ENCODE assay signal across 7 mouse cellular contexts in genomic region chr4:134930190-134930589, GRCm38 (mm10). TPM values are rescaled to one million over a fixed set of nuclear protein-coding genes. Genes with fewer than 3 reads are reported as not detected.
DNase-seq lines count a peak whose midpoint lies in the region; ATAC-seq and TF ChIP-seq lines count a peak whose summit lies in the region.

No protein-coding gene starts in this region.

- no peak overlapping the region for H3K9ac ChIP-seq in neural tube, embryonic 11.5 days (ENCODE audit: low read length)
- H3K9ac ChIP-seq in forebrain, embryonic 12.5 days, result peak overlapping the region; percentile 39; the same call in 1 of the 2 replicates
- no peak overlapping the region for H3K9ac ChIP-seq in limb, embryonic 14.5 days (ENCODE audit: low read depth, low read length, severe bottlenecking)
- peak overlapping the region; percentile 33; the same call in 1 of the 2 replicates for H3K9ac ChIP-seq in stomach, embryonic 16.5 days (ENCODE audit: low read length)

- H3K4me2 ChIP-seq in neural tube, embryonic 11.5 days (ENCODE audit: low read depth), result peak overlapping the region; percentile 92
- peak overlapping the region; percentile 82 for H3K4me2 ChIP-seq in forebrain, embryonic 12.5 days
- H3K4me2 ChIP-seq in limb, embryonic 14.5 days (replicated peaks; ENCODE audit: low read depth, low read length, severe bottlenecking), result peak overlapping the region; percentile 54
- peak overlapping the region; percentile 56 for H3K4me2 ChIP-seq in stomach, embryonic 16.5 days (ENCODE audit: low read depth, low read length)

- H3K36me3 ChIP-seq in neural tube, embryonic 11.5 days (ENCODE audit: control insufficient read depth, insufficient read depth, low read length), result peaks cover 11% of the 10 kb centered on the region; the same call in 1 of the 2 replicates
- H3K36me3 ChIP-seq in forebrain, embryonic 12.5 days (replicated peaks), result peaks cover 55% of the 10 kb centered on the region
- H3K36me3 ChIP-seq in limb, embryonic 14.5 days (ENCODE audit: control insufficient read depth, insufficient read depth, low read length), result peaks cover 60% of the 10 kb centered on the region
- H3K36me3 ChIP-seq in stomach, embryonic 16.5 days (ENCODE audit: control insufficient read depth, insufficient read depth, low read length), result peaks cover 20% of the 10 kb centered on the region; the same call in 1 of the 2 replicates

- no peak for TF ChIP-seq POLR2A in limb, embryonic 14.5 days (IDR thresholded peaks at IDR 0.05; ENCODE audit: borderline replicate concordance, extremely low read depth, insufficient read depth, insufficient read length)

- 32% methylated on average over 9 of the region's 9 CpGs for WGBS in neural tube, embryonic 11.5 days
- 32% methylated on average over 9 of the region's 9 CpGs for WGBS in forebrain, embryonic 12.5 days
- WGBS in limb, embryonic 14.5 days, result 25% methylated on average over 9 of the region's 9 CpGs
- 23% methylated on average over 9 of the region's 9 CpGs for WGBS in stomach, embryonic 16.5 days

- H3K4me1 ChIP-seq in neural tube, embryonic 11.5 days (ENCODE audit: control insufficient read depth, insufficient read depth, low read length), result peaks cover 4% of the 10 kb centered on the region; the same call in 1 of the 2 replicates
- H3K4me1 ChIP-seq in forebrain, embryonic 12.5 days, result peaks cover 34% of the 10 kb centered on the region
- peaks cover 13% of the 10 kb centered on the region for H3K4me1 ChIP-seq in limb, embryonic 14.5 days (ENCODE audit: control insufficient read depth, insufficient read depth, low read length)
- peaks cover 17% of the 10 kb centered on the region for H3K4me1 ChIP-seq in stomach, embryonic 16.5 days (ENCODE audit: control insufficient read depth, insufficient read depth, low read length)

- H3K4me3 ChIP-seq in neural tube, embryonic 11.5 days (ENCODE audit: low read depth, low read length), result peak overlapping the region; percentile 91
- peak overlapping the region; percentile 96 for H3K4me3 ChIP-seq in forebrain, embryonic 12.5 days (replicated peaks)
- H3K4me3 ChIP-seq in limb, embryonic 14.5 days (replicated peaks; ENCODE audit: low read length), result peak overlapping the region; percentile 97
- peak overlapping the region; percentile 78 for H3K4me3 ChIP-seq in stomach, embryonic 16.5 days (replicated peaks; ENCODE audit: low read length)

- no peak for ATAC-seq in neural tube, embryonic 11.5 days (ENCODE audit: insufficient read depth, low FRiP score, low TSS enrichment)
- 0 out of 2 replicates have a peak, but pooled peaks have one; percentile 15 for ATAC-seq in forebrain, embryonic 12.5 days (ENCODE audit: low FRiP score)
- ATAC-seq in limb, embryonic 14.5 days (ENCODE audit: low FRiP score, low read depth), result no peak
- no peak for ATAC-seq in stomach, embryonic 16.5 days (ENCODE audit: insufficient read depth, low FRiP score)

- no peaks in the 10 kb centered on the region for H3K27me3 ChIP-seq in neural tube, embryonic 11.5 days (ENCODE audit: control insufficient read depth, insufficient read depth, low read length)
- H3K27me3 ChIP-seq in forebrain, embryonic 12.5 days, result no peaks in the 10 kb centered on the region
- no peaks in the 10 kb centered on the region for H3K27me3 ChIP-seq in limb, embryonic 14.5 days (ENCODE audit: control insufficient read depth, insufficient read depth, low read length)
- H3K27me3 ChIP-seq in stomach, embryonic 16.5 days (ENCODE audit: control insufficient read depth, insufficient read depth, low read length), result no peaks in the 10 kb centered on the region

- no peaks in the 10 kb centered on the region for H3K9me3 ChIP-seq in neural tube, embryonic 11.5 days (ENCODE audit: control insufficient read depth, low read length)
- no peaks in the 10 kb centered on the region for H3K9me3 ChIP-seq in forebrain, embryonic 12.5 days
- H3K9me3 ChIP-seq in limb, embryonic 14.5 days (ENCODE audit: control insufficient read depth, low read length), result no peaks in the 10 kb centered on the region
- H3K9me3 ChIP-seq in stomach, embryonic 16.5 days (replicated peaks; ENCODE audit: control insufficient read depth, low read length), result no peaks in the 10 kb centered on the region

- no peak for DNase-seq in neural tube, embryonic 11.5 days (ENCODE audit: low spot score)
- no peak for DNase-seq in neural tube, embryonic 10.5 days (ENCODE audit: extremely low spot score, low spot score)
- DNase-seq in limb, embryonic 14.5 days (ENCODE audit: low spot score), result no peak
- no peak for DNase-seq in urinary bladder, adult 18-20 months (ENCODE audit: low spot score in 2 of 2)
- DNase-seq in left cerebral cortex, adult 8-10 months (ENCODE audit: low spot score in 2 of 2), result no peak

- no peak overlapping the region for H3K27ac ChIP-seq in neural tube, embryonic 11.5 days (ENCODE audit: low read depth, low read length)
- H3K27ac ChIP-seq in forebrain, embryonic 12.5 days, result peak overlapping the region; percentile 57; the same call in 1 of the 2 replicates
- no peak overlapping the region for H3K27ac ChIP-seq in limb, embryonic 14.5 days (replicated peaks; ENCODE audit: low read depth, low read length)
- peak overlapping the region; percentile 60 for H3K27ac ChIP-seq in stomach, embryonic 16.5 days (ENCODE audit: low read length)

RNA-seq across cellular contexts. Expression of gene Syf2, which starts 0.5 kb away (rescaled TPM):
- polyA plus RNA-seq in neural tube, embryonic 11.5 days (2014; fragmentation: Nextera tagmentation; extraction: Ambion mirVana), result 64.1 and 73.0 TPM in 2 replicates
- polyA plus RNA-seq in forebrain, embryonic 12.5 days (2016; fragmentation: Nextera tagmentation; extraction: Ambion mirVana), result 77.9 and 83.6 TPM in 2 replicates
- 41.4 and 64.5 TPM in 2 replicates for polyA plus RNA-seq in limb, embryonic 14.5 days (2012; rRNA removed)
- 64.3 and 69.1 TPM in 2 replicates for polyA plus RNA-seq in limb, embryonic 14.5 days (2014; fragmentation: Nextera tagmentation; extraction: Ambion mirVana)
- 69.6 and 71.9 TPM in 2 replicates for polyA plus RNA-seq in stomach, embryonic 16.5 days (2015; fragmentation: Nextera tagmentation; extraction: Ambion mirVana)
- total RNA-seq in left cerebral cortex, adult 8-10 months (2022), result 10 to 100 TPM; 48.4 to 62.7 (median 56.9) TPM

RNA-seq across cellular contexts. Expression of gene Rsrp1, which starts 6.8 kb away (rescaled TPM):
- 340 and 349 TPM in 2 replicates for polyA plus RNA-seq in neural tube, embryonic 11.5 days (2014; fragmentation: Nextera tagmentation; extraction: Ambion mirVana)
- polyA plus RNA-seq in forebrain, embryonic 12.5 days (2016; fragmentation: Nextera tagmentation; extraction: Ambion mirVana), result 478 and 490 TPM in 2 replicates
- polyA plus RNA-seq in limb, embryonic 14.5 days (2012; rRNA removed), result 627 and 690 TPM in 2 replicates
- polyA plus RNA-seq in limb, embryonic 14.5 days (2014; fragmentation: Nextera tagmentation; extraction: Ambion mirVana), result 416 and 463 TPM in 2 replicates
- 511 and 534 TPM in 2 replicates for polyA plus RNA-seq in stomach, embryonic 16.5 days (2015; fragmentation: Nextera tagmentation; extraction: Ambion mirVana)
- total RNA-seq in left cerebral cortex, adult 8-10 months (2022), result 100 to 1,000 TPM; 218 to 302 (median 272) TPM

RNA-seq across cellular contexts. Expression of gene Tmem50a, which starts 15.4 kb away (rescaled TPM):
- polyA plus RNA-seq in neural tube, embryonic 11.5 days (2014; fragmentation: Nextera tagmentation; extraction: Ambion mirVana), result 150 and 160 TPM in 2 replicates
- 138 and 139 TPM in 2 replicates for polyA plus RNA-seq in forebrain, embryonic 12.5 days (2016; fragmentation: Nextera tagmentation; extraction: Ambion mirVana)
- polyA plus RNA-seq in limb, embryonic 14.5 days (2012; rRNA removed), result 119 and 131 TPM in 2 replicates
- polyA plus RNA-seq in limb, embryonic 14.5 days (2014; fragmentation: Nextera tagmentation; extraction: Ambion mirVana), result 166 TPM in 2 replicates
- polyA plus RNA-seq in stomach, embryonic 16.5 days (2015; fragmentation: Nextera tagmentation; extraction: Ambion mirVana), result 177 TPM in 2 replicates
- total RNA-seq in left cerebral cortex, adult 8-10 months (2022), result 100 to 1,000 TPM; 119 to 138 (median 124) TPM

Comparison
In these comparisons a context has a peak if more than half of its experiments do, and no peak if none do; other contexts are left out.
1. H3K27ac ChIP-seq: peak in forebrain, embryonic 12.5 days (single experiment) and stomach, embryonic 16.5 days (single experiment); none in neural tube, embryonic 11.5 days (single experiment) and limb, embryonic 14.5 days (single experiment).
2. H3K9ac ChIP-seq: peak in forebrain, embryonic 12.5 days (single experiment) and stomach, embryonic 16.5 days (single experiment); none in neural tube, embryonic 11.5 days (single experiment) and limb, embryonic 14.5 days (single experiment).
3. Peak in every context shown above with its lines, with median percentiles within 50 percentile points of each other: H3K4me2 ChIP-seq and H3K4me3 ChIP-seq.